Mouse (Mus musculus) embryonic fibroblast, embryonic 13.5 days (primary cell): ENCODE data around the gene Jmjd1c.
A peak's percentile ranks its signal among the peaks of the same experiment; 100 is the strongest.

ENCODE experiments used
- CTCF ChIP-seq: IDR thresholded peaks from 2 replicates; pipeline ENCODE4 v1.5.1; 2011; ENCODE audit warnings: mild to moderate bottlenecking, control low read depth, low read length, moderate library complexity, borderline replicate concordance; ENCODE audit not compliant: insufficient read depth
- POLR2A ChIP-seq: IDR thresholded peaks from 2 replicates; pipeline ENCODE4 v1.6.1; 2011; ENCODE audit warnings: low read depth, mild to moderate bottlenecking, control low read depth, low read length, moderate library complexity

DNA sequence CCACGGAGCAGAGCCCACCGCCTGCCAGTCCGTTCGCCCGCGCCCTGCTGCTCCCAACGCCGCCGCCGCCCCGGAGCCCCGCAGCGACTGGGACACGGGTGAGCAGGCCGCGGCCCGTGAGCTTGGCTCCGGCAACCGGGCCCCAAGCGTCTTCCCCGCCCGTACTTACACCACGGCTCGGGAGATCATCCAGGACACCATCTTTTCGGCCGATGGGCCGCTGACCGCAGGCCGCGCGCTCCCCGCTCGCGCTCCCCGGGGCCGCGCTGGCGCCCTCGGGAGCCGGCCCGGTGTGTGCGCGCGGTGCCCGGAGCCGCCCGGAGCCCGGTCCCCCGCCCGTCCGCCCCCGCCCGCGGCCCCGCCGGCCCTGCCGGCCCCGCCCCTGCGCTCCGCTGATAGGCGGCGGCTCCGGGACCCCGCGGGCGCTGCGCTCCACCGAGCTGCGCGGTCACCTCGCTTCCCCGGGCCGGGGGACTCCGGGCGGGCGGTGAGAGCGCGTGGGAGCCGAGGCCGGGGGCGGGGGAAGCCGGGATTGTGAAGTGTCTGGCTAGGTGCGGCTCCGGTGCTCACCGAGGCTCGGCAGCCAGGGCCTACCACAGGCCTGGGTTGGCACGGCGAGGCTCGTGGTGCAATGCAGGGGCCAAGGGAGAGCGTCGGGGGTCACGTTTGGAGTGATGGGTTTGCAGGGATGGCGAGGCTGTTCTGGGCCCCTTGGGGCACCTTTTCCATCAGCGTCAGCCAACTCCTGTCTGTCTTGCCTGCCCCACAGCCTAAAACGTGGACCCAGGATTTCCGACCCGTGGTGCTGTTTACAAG is 904 bp downstream of the Jmjd1c start, which contains the start of gene Reep3:
- TF ChIP-seq CTCF (no peak), POLR2A (peak; percentile 31)
